Mouse (Mus musculus) midbrain, embryonic 16.5 days (tissue): Measurements from ENCODE around the gene Ttll5. TPM values are rescaled to one million over a fixed set of nuclear protein-coding genes. Genes with fewer than 3 reads are reported as not detected.

Source experiments
- ATAC-seq: fragments of 200-750 bp; cut with Nextera tagmentation; 2 replicates; pipeline ENCODE4 v1.8.0; 2017; ENCODE audit warnings: moderate TSS enrichment
- H3K27ac ChIP-seq: fragments of 300-500 bp; sonication (generic); 2 replicates; pipeline ENCODE4 v1.5.1; 2014; ENCODE audit warnings: mild to moderate bottlenecking, low read length, mixed read lengths
- H3K27me3 ChIP-seq: fragments of 300-500 bp; sonication (generic); 2 replicates; pipeline ENCODE4 v1.6.1; 2014; ENCODE audit warnings: low read depth, low read length, mixed read lengths; ENCODE audit not compliant: control insufficient read depth, insufficient read depth
- H3K36me3 ChIP-seq: fragments of 300-500 bp; sonication (generic); 2 replicates; pipeline ENCODE4 v1.6.1; 2014; ENCODE audit warnings: mild to moderate bottlenecking, low read length, moderate library complexity, mixed read lengths; ENCODE audit not compliant: control insufficient read depth, insufficient read depth
- H3K4me1 ChIP-seq: fragments of 300-500 bp; sonication (generic); 2 replicates; pipeline ENCODE4 v1.6.1; 2014; ENCODE audit warnings: mild to moderate bottlenecking, low read length, mixed read lengths; ENCODE audit not compliant: control insufficient read depth, insufficient read depth
- H3K4me2 ChIP-seq: fragments of 300-500 bp; sonication (generic); 2 replicates; pipeline ENCODE4 v1.6.1; 2014; ENCODE audit warnings: mild to moderate bottlenecking, low read length, mixed read lengths
- H3K4me3 ChIP-seq: fragments of 300-500 bp; sonication (generic); 2 replicates; pipeline ENCODE4 v1.5.1; 2014; ENCODE audit warnings: low read depth, mild to moderate bottlenecking, low read length, moderate library complexity, mixed read lengths
- H3K9ac ChIP-seq: fragments of 300-500 bp; sonication (generic); 2 replicates; pipeline ENCODE4 v1.6.1; 2014; ENCODE audit warnings: low read depth, low read length, mixed read lengths
- H3K9me3 ChIP-seq: fragments of 300-500 bp; sonication (generic); replicated peaks from 2 replicates; pipeline ENCODE4 v1.6.1; 2014; ENCODE audit warnings: mild to moderate bottlenecking, low read length, mixed read lengths; ENCODE audit not compliant: control insufficient read depth, poor library complexity, severe bottlenecking
- WGBS: fragments of 180-500 bp; shearing (Covaris S2); extraction: QIAGEN DNeasy Blood & Tissue Kit; methylation state at CpG from one replicate; pipeline ENCODE4 v1.1.7; 2014; 5-methylcytosine and 5-hydroxymethylcytosine counted together
- polyA plus RNA-seq: library from polyadenylated mRNA; unstranded; fragments of >200 nt; fragmentation: Nextera tagmentation; extraction: Ambion mirVana; gene quantifications from 2 replicates; pipeline ENCODE4 v1.2.1, GENCODE M21; 2015

Gene Ttll5
- polyA plus RNA-seq, 1 experiment from 2014 or later: 12.0 TPM

DNA sequence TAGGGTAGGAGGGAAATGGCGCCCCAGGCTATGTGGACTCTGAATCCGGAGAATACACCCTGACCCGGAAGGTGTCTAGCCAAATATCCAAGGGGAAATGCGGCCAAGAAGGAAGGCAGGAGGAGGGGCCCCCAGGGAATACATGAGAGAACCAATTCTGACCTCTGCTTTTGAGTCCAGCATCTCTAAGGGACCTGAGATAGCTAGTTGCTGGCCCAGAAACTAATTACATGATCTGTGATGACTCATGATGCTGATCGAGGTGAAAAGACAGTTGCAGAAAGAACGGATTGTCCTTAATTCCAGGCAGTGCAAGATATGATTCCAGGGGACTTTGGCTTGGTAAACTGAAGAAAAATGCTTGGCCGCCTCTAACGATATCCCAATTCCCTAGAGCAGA, 232.5 kb downstream of the Ttll5 start:
- Histone ChIP-seq H3K4me3 (no peak overlapping the region), H3K4me2 (no peak overlapping the region), H3K36me3 (no peaks in the 10 kb centered on the region), H3K9ac (no peak overlapping the region), H3K4me1 (no peaks in the 10 kb centered on the region), H3K27ac (no peak overlapping the region), H3K27me3 (no peaks in the 10 kb centered on the region), H3K9me3 (no peaks in the 10 kb centered on the region)
- no peak for ATAC-seq
- WGBS: 90% methylated on average over 8 of the region's 8 CpGs

DNA sequence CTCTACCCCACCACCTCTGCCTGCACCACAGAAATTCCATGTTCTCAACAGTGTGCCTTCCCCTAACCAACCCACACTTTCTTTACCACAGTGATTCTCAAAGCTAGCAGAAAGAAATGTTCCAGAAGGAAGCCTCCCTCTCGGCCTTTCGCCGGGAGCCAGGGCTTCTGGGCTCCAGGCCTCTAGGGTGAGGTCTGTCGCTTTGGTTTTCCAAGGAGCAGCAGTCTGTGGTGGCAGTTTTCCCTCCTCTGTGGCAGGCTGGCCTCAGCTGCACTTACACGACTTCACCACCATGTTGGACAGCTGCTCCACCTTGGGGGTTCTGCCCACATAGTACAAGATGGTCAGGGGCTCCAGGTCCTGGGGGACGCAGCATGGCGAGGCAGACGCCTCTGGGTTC, 233.1 kb downstream of the Ttll5 start:
- H3K4me2 ChIP-seq: no peak overlapping the region
- H3K9me3 ChIP-seq: no peaks in the 10 kb centered on the region
- no peaks in the 10 kb centered on the region for H3K36me3 ChIP-seq
- H3K4me1 ChIP-seq: no peaks in the 10 kb centered on the region
- WGBS: 89% methylated on average over 8 of the region's 8 CpGs
- no peaks in the 10 kb centered on the region for H3K27me3 ChIP-seq
- ATAC-seq: no peak
- H3K9ac ChIP-seq: no peak overlapping the region
- no peak overlapping the region for H3K27ac ChIP-seq
- H3K4me3 ChIP-seq: no peak overlapping the region

DNA sequence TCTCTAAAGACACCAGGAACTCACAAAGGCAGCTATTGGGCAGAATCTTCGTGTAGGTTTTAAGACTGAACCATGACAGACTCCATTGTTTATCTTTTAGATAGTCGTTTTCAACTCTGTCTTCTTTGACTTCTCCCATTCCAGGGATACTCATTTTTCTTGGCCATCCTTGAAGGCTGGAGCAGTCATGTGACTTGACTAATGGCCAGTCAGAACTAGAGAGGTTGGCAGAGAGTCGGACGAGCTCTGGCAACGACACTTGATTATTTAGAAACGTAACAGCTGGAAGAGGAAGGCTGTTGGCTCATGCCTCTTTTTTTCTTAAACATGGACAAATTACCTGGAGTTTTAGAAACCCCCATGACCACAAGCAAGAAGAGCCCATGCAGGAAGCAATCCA, 234.9 kb downstream of the Ttll5 start:
- ATAC-seq: no peak
- no peak overlapping the region for H3K9ac ChIP-seq
- no peaks in the 10 kb centered on the region for H3K4me1 ChIP-seq
- H3K9me3 ChIP-seq: no peaks in the 10 kb centered on the region
- no peaks in the 10 kb centered on the region for H3K36me3 ChIP-seq
- WGBS: 92% methylated on average over 6 of the region's 6 CpGs
- H3K4me3 ChIP-seq: no peak overlapping the region
- no peak overlapping the region for H3K27ac ChIP-seq
- H3K4me2 ChIP-seq: no peak overlapping the region
- no peaks in the 10 kb centered on the region for H3K27me3 ChIP-seq

DNA sequence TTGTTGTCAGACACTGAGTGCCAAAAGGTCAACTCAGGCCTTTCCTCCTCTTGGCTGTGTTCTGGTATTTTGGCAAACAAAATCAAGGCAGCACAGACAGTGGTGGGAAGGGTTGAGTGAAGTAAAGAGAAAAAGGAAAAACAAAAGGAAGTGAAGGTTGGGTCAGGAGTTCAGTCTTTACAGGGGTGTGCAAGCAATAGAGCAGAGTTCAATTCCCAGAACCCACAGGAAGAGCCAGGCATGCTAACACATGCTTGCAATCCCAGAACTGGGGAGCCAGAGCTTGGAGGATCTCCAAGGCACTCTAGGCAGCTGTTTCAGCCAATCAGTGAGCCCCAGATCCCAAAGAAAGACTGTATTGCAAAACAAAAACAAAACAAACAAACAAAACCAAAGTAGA, 240.3 kb downstream of the Ttll5 start:
- H3K4me3 ChIP-seq: no peak overlapping the region
- no peaks in the 10 kb centered on the region for H3K27me3 ChIP-seq
- H3K9ac ChIP-seq: no peak overlapping the region
- no peak overlapping the region for H3K4me2 ChIP-seq
- no peak for ATAC-seq
- H3K27ac ChIP-seq: no peak overlapping the region
- no peaks in the 10 kb centered on the region for H3K4me1 ChIP-seq
- H3K9me3 ChIP-seq: no peaks in the 10 kb centered on the region
- H3K36me3 ChIP-seq: no peaks in the 10 kb centered on the region

DNA sequence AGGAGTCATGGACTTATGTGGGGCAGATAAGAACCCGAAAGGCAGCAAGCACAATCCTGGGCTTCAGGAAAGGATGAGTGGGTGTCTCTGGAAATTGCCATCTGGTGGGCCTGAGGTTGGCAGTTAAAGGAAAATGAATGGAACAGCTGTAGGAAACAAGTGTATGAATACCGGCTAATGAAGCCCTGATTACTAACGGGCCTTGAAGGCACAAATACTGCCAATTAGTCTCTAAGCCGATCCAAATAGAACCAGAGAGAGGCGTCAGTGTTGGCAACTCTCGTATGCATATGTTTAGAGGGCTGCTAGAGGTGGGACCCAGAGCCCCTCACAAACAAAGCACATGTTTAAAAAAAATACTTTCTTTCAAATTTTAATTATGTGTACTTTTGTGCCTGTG, 247.0 kb downstream of the Ttll5 start:
- Histone ChIP-seq H3K27ac (no peak overlapping the region), H3K4me3 (no peak overlapping the region), H3K36me3 (no peaks in the 10 kb centered on the region), H3K9me3 (no peaks in the 10 kb centered on the region), H3K4me1 (peaks cover 5% of the 10 kb centered on the region; the same call in 1 of the 2 replicates), H3K4me2 (no peak overlapping the region), H3K9ac (no peak overlapping the region), H3K27me3 (no peaks in the 10 kb centered on the region)
- WGBS: 62% methylated on average over 6 of the region's 6 CpGs
- no peak; the same call in 1 of the 2 replicates for ATAC-seq

DNA sequence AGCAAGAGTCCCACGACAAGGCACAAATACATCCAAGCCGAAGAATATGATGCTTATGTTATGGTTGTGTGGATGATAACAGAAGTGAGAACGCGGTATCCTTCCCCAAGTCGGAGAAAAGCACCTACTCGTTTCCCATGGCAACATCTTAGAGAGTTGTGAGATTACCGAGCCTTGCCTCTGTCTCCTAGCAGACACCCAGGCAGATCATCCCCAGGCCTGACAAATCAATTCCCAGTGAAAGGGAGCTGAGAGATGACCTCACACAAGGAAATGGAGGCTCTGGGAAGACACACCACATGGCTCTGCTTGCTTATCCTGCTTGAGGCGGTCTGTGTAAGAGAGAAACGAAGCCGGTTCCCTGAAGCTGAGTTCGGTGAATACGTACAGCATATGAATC, 250.2 kb downstream of the Ttll5 start:
- 79% methylated on average over 12 of the region's 12 CpGs for WGBS
- no peaks in the 10 kb centered on the region for H3K36me3 ChIP-seq
- no peak for ATAC-seq
- H3K27ac ChIP-seq: no peak overlapping the region
- H3K4me3 ChIP-seq: no peak overlapping the region
- H3K9me3 ChIP-seq: no peaks in the 10 kb centered on the region
- H3K4me2 ChIP-seq: no peak overlapping the region
- no peak overlapping the region for H3K9ac ChIP-seq
- H3K27me3 ChIP-seq: peaks cover 2% of the 10 kb centered on the region; the same call in 1 of the 2 replicates
- peaks cover 15% of the 10 kb centered on the region for H3K4me1 ChIP-seq

DNA sequence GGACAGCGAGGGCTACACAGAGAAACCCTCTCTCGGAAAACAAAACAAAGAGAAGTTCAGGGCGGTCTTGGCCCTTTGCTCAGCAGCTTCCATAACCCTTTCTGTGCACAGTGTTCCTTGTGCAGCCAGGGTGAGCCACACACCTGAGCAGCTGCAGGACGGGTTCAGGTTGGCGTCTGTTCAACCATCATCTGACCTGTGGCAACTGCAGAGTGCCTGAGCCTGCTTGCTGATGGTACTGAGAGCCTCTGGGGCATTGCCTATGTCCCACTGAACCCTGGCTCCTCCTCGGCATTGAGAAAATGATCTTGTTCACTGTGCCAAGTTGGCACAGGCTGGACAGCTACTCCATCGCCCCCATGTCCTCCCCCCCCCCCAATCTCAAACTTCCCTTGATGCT, 250.9 kb downstream of the Ttll5 start:
- Histone ChIP-seq H3K36me3 (no peaks in the 10 kb centered on the region), H3K4me2 (no peak overlapping the region), H3K9ac (no peak overlapping the region), H3K4me3 (no peak overlapping the region), H3K27ac (no peak overlapping the region), H3K9me3 (no peaks in the 10 kb centered on the region), H3K27me3 (peaks cover 2% of the 10 kb centered on the region; the same call in 1 of the 2 replicates), H3K4me1 (peaks cover 15% of the 10 kb centered on the region)
- no peak for ATAC-seq
- 92% methylated on average over 7 of the region's 7 CpGs for WGBS

DNA sequence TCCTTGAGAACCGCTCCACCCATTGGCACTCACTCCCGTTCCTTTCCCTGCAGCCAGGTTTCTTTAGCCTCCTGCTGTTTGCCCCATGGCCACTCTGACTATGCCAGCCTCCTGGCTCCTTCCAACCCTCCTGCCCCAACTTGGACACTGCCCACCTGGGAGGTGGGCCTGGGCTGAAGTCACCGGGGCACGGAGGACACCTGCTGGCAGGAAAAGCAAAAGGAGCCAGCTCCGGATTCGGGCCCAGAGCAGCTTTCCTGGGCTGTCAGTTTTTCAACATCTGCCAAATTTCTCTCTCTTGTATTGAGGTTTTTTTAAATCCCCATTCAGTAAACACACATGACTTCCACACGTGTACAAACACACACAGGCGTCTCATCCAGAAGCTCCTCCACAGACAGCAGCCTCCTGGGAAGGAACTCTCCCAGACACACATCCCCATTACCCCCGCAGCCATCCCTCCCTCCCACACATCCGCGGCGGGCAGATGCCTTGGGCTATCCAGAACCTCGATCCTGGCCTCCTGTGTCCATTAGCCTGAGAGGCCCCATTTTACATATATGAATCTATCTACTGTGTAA, 252.0 kb downstream of the Ttll5 start:
- Histone ChIP-seq H3K36me3 (no peaks in the 10 kb centered on the region), H3K9me3 (no peaks in the 10 kb centered on the region), H3K27ac (no peak overlapping the region), H3K27me3 (peaks cover 2% of the 10 kb centered on the region; the same call in 1 of the 2 replicates), H3K9ac (no peak overlapping the region), H3K4me1 (peaks cover 15% of the 10 kb centered on the region), H3K4me2 (peak overlapping the region; percentile 31; the same call in 1 of the 2 replicates), H3K4me3 (no peak overlapping the region)
- no peak for ATAC-seq
- WGBS: 9% methylated on average over 13 of the region's 13 CpGs

DNA sequence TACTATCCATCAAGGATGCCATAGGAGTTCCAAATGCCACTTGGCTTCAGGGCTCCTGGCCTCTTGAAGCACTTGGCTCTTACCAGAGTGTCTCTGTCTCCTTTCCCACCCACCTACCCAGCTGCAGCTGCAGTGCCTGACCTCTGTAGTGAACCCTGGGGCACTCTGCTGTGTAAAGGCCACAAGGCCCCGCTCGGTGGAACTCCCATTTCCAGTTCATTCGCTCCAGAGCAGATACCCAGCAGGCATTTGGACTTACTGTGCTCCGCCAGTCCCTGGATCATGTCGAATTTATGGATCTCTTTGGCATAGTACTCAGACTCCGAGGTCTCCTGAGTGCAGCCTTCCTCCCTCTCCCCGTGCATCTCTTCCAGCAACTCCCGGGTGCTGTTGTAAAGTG, 252.9 kb downstream of the Ttll5 start:
- WGBS: 31% methylated on average over 8 of the region's 8 CpGs
- H3K9me3 ChIP-seq: no peaks in the 10 kb centered on the region
- no peak overlapping the region for H3K4me3 ChIP-seq
- H3K27ac ChIP-seq: no peak overlapping the region
- no peak overlapping the region for H3K9ac ChIP-seq
- ATAC-seq: no peak
- peaks cover 2% of the 10 kb centered on the region; the same call in 1 of the 2 replicates for H3K27me3 ChIP-seq
- H3K4me1 ChIP-seq: peaks cover 15% of the 10 kb centered on the region
- no peaks in the 10 kb centered on the region for H3K36me3 ChIP-seq
- H3K4me2 ChIP-seq: peak overlapping the region; percentile 97; the same call in 1 of the 2 replicates
